Mouse (Mus musculus) neural tube, embryonic 14.5 days (tissue): ENCODE data around the gene Kctd6. TPM values are rescaled to one million over a fixed set of nuclear protein-coding genes. Genes with fewer than 3 reads are reported as not detected.
"Not testable (repeated sequence)": the region's sequence is repeated elsewhere in the genome, so short reads cannot be mapped to it uniquely, and the experiment has no call there.

Source experiments
- ATAC-seq: fragments of 200-750 bp; cut with Nextera tagmentation; 2 replicates; pipeline ENCODE4 v1.8.0; 2017; ENCODE audit warnings: low read depth, mild to moderate bottlenecking, moderate TSS enrichment, moderate library complexity
- H3K27ac ChIP-seq: fragments of 300-500 bp; sonication (generic); 2 replicates; pipeline ENCODE4 v1.5.1; 2014; ENCODE audit warnings: low read depth, mild to moderate bottlenecking, control low read depth, low read length, moderate library complexity, mixed read lengths
- H3K27me3 ChIP-seq: fragments of 300-500 bp; sonication (generic); 2 replicates; pipeline ENCODE4 v1.6.1; 2014; ENCODE audit warnings: low read length; ENCODE audit not compliant: control insufficient read depth, insufficient read depth
- H3K36me3 ChIP-seq: fragments of 300-500 bp; sonication (generic); 2 replicates; pipeline ENCODE4 v1.6.1; 2014; ENCODE audit warnings: low read length, mixed read lengths; ENCODE audit not compliant: control insufficient read depth, insufficient read depth
- H3K4me1 ChIP-seq: fragments of 300-500 bp; sonication (generic); 2 replicates; pipeline ENCODE4 v1.6.1; 2014; ENCODE audit warnings: low read length; ENCODE audit not compliant: control insufficient read depth, insufficient read depth
- H3K4me2 ChIP-seq: fragments of 300-500 bp; sonication (generic); 2 replicates; pipeline ENCODE4 v1.6.1; 2014; ENCODE audit warnings: mild to moderate bottlenecking, low read depth, low read length, control low read depth
- H3K4me3 ChIP-seq: fragments of 300-500 bp; sonication (generic); 2 replicates; pipeline ENCODE4 v1.5.1; 2014; ENCODE audit warnings: low read depth, low read length, control low read depth, mixed read lengths
- H3K9ac ChIP-seq: fragments of 300-500 bp; sonication (generic); replicated peaks from 2 replicates; pipeline ENCODE4 v1.6.1; 2014; ENCODE audit warnings: low read depth, mild to moderate bottlenecking, control low read depth, low read length, mixed read lengths
- H3K9me3 ChIP-seq: fragments of 300-500 bp; sonication (generic); 2 replicates; pipeline ENCODE4 v1.6.1; 2016; ENCODE audit warnings: low read length; ENCODE audit not compliant: control insufficient read depth
- whole genome bisulfite sequencing: fragments of 180-500 bp; shearing (Covaris S2); extraction: QIAGEN DNeasy Blood & Tissue Kit; methylation state at CpG from one replicate; pipeline ENCODE4 v1.1.7; 2014; 5-methylcytosine and 5-hydroxymethylcytosine counted together
- polyA plus RNA-seq: library from polyadenylated mRNA; unstranded; fragments of >200 nt; fragmentation: Nextera tagmentation; extraction: Ambion mirVana; gene quantifications from 2 replicates; pipeline ENCODE4 v1.2.1, GENCODE M21; 2014

The Kctd6 gene
- polyA plus RNA-seq: 10.8 and 12.9 TPM in 2 replicates

- Histone ChIP-seq H3K36me3 (no peaks in the 10 kb centered on the region), H3K9ac (peak within 1 kb of the TSS; percentile 84), H3K9me3 (no peaks in the 10 kb centered on the region), H3K4me3 (peak within 1 kb of the TSS; percentile 67), H3K27me3 (peaks cover 2% of the 10 kb centered on the region; the same call in 1 of the 2 replicates), H3K4me1 (peaks cover 18% of the 10 kb centered on the region), H3K4me2 (peak within 1 kb of the TSS; percentile 79), H3K27ac (peak within 1 kb of the TSS; percentile 92)
- under 1% methylated on average over 17 of the region's 49 CpGs for WGBS
- ATAC-seq: peak; percentile 96
Measured at GRCm38 (mm10) chr14:8213803-8214224, at the start of gene Kctd6. Gene Kctd6, plus strand, starts transcription at chr14:8214140.

- H3K4me2 ChIP-seq: no peak overlapping the region
- WGBS: 80% methylated on average over 7 of the region's 7 CpGs
- H3K27ac ChIP-seq: no peak overlapping the region
- no peak for ATAC-seq
- no peaks in the 10 kb centered on the region for H3K9me3 ChIP-seq
- H3K9ac ChIP-seq: no peak overlapping the region
- H3K36me3 ChIP-seq: peaks cover 61% of the 10 kb centered on the region
- H3K27me3 ChIP-seq: no peaks in the 10 kb centered on the region
- H3K4me3 ChIP-seq: no peak overlapping the region
- H3K4me1 ChIP-seq: no peaks in the 10 kb centered on the region
Measured at GRCm38 (mm10) chr14:8164463-8164862, 49.5 kb upstream of the Kctd6 start.

GRCm38 (mm10) chr14:8172507-8173410, 41.2 kb upstream of the Kctd6 start, which contains the start of gene Pdhb:
Gene Pdhb, minus strand, starts transcription at chr14:8173025.
- H3K36me3 ChIP-seq: peaks cover 14% of the 10 kb centered on the region
- H3K9me3 ChIP-seq: no peaks in the 10 kb centered on the region
- ATAC-seq: peak; percentile 100
- H3K4me3 ChIP-seq: peak within 1 kb of the TSS; percentile 79
- H3K4me1 ChIP-seq: peaks cover 9% of the 10 kb centered on the region
- H3K4me2 ChIP-seq: peak within 1 kb of the TSS; percentile 83
- H3K27ac ChIP-seq: peak within 1 kb of the TSS; percentile 83
- peak within 1 kb of the TSS; percentile 91 for H3K9ac ChIP-seq
- no peaks in the 10 kb centered on the region for H3K27me3 ChIP-seq
- under 1% methylated on average over 64 of the region's 64 CpGs for whole genome bisulfite sequencing

GRCm38 (mm10) chr14:8173542-8174250, 40.2 kb upstream of the Kctd6 start:
- H3K27ac ChIP-seq: peak overlapping the region; percentile 67
- 24% methylated on average over 5 of the region's 7 CpGs for WGBS
- H3K9me3 ChIP-seq, H3K27me3 ChIP-seq, H3K4me1 ChIP-seq: not testable (repeated sequence)
- ATAC-seq: peak; percentile 10; the same call in 1 of the 2 replicates
- H3K4me3 ChIP-seq: peak overlapping the region; percentile 79
- peak overlapping the region; percentile 83 for H3K4me2 ChIP-seq
- H3K36me3 ChIP-seq: peaks cover 13% of the 10 kb centered on the region
- peak overlapping the region; percentile 47; the same call in 1 of the 2 replicates for H3K9ac ChIP-seq

GRCm38 (mm10) chr14:8174634-8175033, 39.3 kb upstream of the Kctd6 start:
- H3K27ac ChIP-seq: no peak overlapping the region
- no peak for ATAC-seq
- no peaks in the 10 kb centered on the region for H3K27me3 ChIP-seq
- H3K4me3 ChIP-seq: no peak overlapping the region
- peaks cover 4% of the 10 kb centered on the region for H3K36me3 ChIP-seq
- peaks cover 9% of the 10 kb centered on the region for H3K4me1 ChIP-seq
- 88% methylated on average over 5 of the region's 5 CpGs for WGBS
- no peak overlapping the region for H3K9ac ChIP-seq
- H3K9me3 ChIP-seq: no peaks in the 10 kb centered on the region
- no peak overlapping the region for H3K4me2 ChIP-seq

GRCm38 (mm10) chr14:8176251-8176650, 37.7 kb upstream of the Kctd6 start:
- no peaks in the 10 kb centered on the region for H3K9me3 ChIP-seq
- WGBS: 44% methylated on average over 5 of the region's 5 CpGs
- no peak overlapping the region for H3K4me3 ChIP-seq
- no peaks in the 10 kb centered on the region for H3K27me3 ChIP-seq
- no peak overlapping the region for H3K27ac ChIP-seq
- H3K4me1 ChIP-seq: peaks cover 9% of the 10 kb centered on the region
- H3K4me2 ChIP-seq: no peak overlapping the region
- ATAC-seq: no peak
- no peaks in the 10 kb centered on the region for H3K36me3 ChIP-seq
- no peak overlapping the region for H3K9ac ChIP-seq

GRCm38 (mm10) chr14:8180371-8181035, 33.4 kb upstream of the Kctd6 start:
- H3K9ac ChIP-seq: no peak overlapping the region
- no peak overlapping the region for H3K27ac ChIP-seq
- H3K27me3 ChIP-seq: no peaks in the 10 kb centered on the region
- H3K4me2 ChIP-seq: no peak overlapping the region
- H3K36me3 ChIP-seq: no peaks in the 10 kb centered on the region
- H3K9me3 ChIP-seq: no peaks in the 10 kb centered on the region
- ATAC-seq: no peak
- 80% methylated on average over 4 of the region's 4 CpGs for WGBS
- no peaks in the 10 kb centered on the region for H3K4me1 ChIP-seq
- H3K4me3 ChIP-seq: no peak overlapping the region

GRCm38 (mm10) chr14:8183330-8183729, 30.6 kb upstream of the Kctd6 start:
- Histone ChIP-seq H3K4me2 (no peak overlapping the region), H3K4me3 (no peak overlapping the region), H3K9ac (no peak overlapping the region), H3K27ac (no peak overlapping the region), H3K4me1 (no peaks in the 10 kb centered on the region), H3K36me3 (no peaks in the 10 kb centered on the region), H3K27me3 (no peaks in the 10 kb centered on the region), H3K9me3 (no peaks in the 10 kb centered on the region)
- no peak for ATAC-seq
- WGBS: 60% methylated on average over 3 of the region's 3 CpGs
